Mouse (Mus musculus): ENCODE results near the gene Setd3. TPM values are rescaled to one million over a fixed set of nuclear protein-coding genes. Genes with fewer than 3 reads are reported as not detected.

Gene Setd3
- polyA plus RNA-seq, 1 experiment from 2014 or later, result 103 TPM

- ATAC-seq (ENCODE audit: insufficient number of reproducible peaks, insufficient read depth, low FRiP score, low TSS enrichment), result no peak
- no peaks in the 10 kb centered on the region for H3K27me3 ChIP-seq
- no peak overlapping the region for H3K4me2 ChIP-seq (replicated peaks)
- peaks cover 10% of the 10 kb centered on the region; the same call in 1 of the 2 replicates for H3K4me1 ChIP-seq
- H3K27ac ChIP-seq, result no peak overlapping the region
- no peak overlapping the region for H3K9ac ChIP-seq
- no peak overlapping the region for H3K4me3 ChIP-seq
- no peaks in the 10 kb centered on the region for H3K9me3 ChIP-seq
- H3K36me3 ChIP-seq, result no peaks in the 10 kb centered on the region
Observed at GRCm38 (mm10) chr12:108171336-108171735, 7.8 kb downstream of the Setd3 start.

DNA sequence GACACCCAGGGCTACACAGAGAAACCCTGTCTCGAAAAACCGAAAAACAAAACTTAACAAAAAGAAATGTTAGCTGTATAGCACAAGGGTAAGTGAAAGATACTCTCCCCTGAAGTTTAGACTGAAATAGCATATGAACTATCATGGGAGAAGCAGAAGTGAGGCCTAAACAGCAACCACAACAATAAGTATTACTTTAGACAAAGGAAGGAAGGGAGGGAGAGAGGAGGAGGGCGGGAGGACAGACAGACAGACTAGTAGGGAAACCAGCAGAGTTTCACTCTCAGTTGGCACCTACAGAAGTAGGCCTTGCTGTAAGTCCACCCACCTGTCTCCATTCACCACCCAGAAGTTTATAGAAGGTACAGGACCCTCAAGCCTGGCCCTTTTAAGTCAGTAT lies 8.6 kb downstream of the Setd3 start:
- no peak overlapping the region for H3K4me2 ChIP-seq (replicated peaks)
- H3K4me3 ChIP-seq, result no peak overlapping the region
- H3K9me3 ChIP-seq, result no peaks in the 10 kb centered on the region
- no peaks in the 10 kb centered on the region for H3K36me3 ChIP-seq
- H3K27me3 ChIP-seq, result no peaks in the 10 kb centered on the region
- no peak overlapping the region for H3K27ac ChIP-seq
- peaks cover 7% of the 10 kb centered on the region; the same call in 1 of the 2 replicates for H3K4me1 ChIP-seq
- no peak overlapping the region for H3K9ac ChIP-seq
- WGBS, result 87% methylated on average over 3 of the region's 3 CpGs
- no peak for ATAC-seq (ENCODE audit: insufficient number of reproducible peaks, insufficient read depth, low FRiP score, low TSS enrichment)

DNA sequence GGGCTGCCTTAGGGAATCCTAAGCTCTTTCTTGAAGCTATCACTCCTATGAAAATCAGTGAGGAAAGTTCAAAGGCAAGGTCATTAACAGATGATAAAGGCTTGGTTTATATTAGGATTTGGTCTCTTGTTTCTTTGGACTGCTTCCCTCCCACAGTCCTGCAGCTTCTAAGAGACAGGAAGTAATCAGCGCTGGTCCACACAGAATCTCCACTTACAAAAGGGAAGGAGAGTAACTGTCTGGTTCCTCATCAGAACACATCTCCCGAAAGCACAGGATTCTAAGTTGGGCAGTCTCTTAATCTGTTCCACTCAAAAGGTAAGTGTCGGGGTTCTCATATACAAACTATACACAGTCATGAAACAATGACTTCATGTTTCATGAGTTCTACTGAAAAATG lies 10.2 kb downstream of the Setd3 start:
- Histone ChIP-seq H3K9ac (no peak overlapping the region), H3K27me3 (no peaks in the 10 kb centered on the region), H3K4me1 (peaks cover 7% of the 10 kb centered on the region; the same call in 1 of the 2 replicates), H3K27ac (no peak overlapping the region), H3K4me2 (replicated peaks) (no peak overlapping the region), H3K4me3 (no peak overlapping the region), H3K9me3 (no peaks in the 10 kb centered on the region), H3K36me3 (0 out of 2 replicates have a peak, but pooled peaks cover 4% of the 10 kb centered on the region)
- ATAC-seq (ENCODE audit: insufficient number of reproducible peaks, insufficient read depth, low FRiP score, low TSS enrichment), result no peak
- 74% methylated on average over 3 of the region's 3 CpGs for WGBS

DNA sequence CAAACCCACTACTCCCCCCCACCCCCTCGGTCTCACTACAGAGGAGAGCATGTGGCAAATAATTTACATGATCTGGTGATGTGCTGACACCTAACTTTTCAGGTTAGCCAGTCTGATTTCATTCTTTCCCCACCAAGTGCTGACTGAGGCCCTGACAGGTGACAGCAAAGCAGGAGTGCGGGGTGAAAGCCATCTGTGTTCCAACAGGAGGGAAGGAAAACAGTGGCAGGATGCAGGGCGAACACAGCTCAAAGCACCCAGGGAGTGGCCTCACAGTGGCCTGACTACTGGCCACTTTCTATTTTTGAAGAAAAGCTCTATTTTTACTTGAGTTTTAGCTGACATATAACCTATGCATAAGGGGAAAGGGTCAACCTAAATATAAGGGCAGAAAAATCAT lies 15.4 kb downstream of the Setd3 start:
- Histone ChIP-seq H3K4me1 (no peaks in the 10 kb centered on the region), H3K9me3 (no peaks in the 10 kb centered on the region), H3K4me3 (no peak overlapping the region), H3K27me3 (no peaks in the 10 kb centered on the region), H3K27ac (no peak overlapping the region), H3K4me2 (replicated peaks) (no peak overlapping the region), H3K36me3 (peaks cover 36% of the 10 kb centered on the region), H3K9ac (no peak overlapping the region)
- WGBS, result 94% methylated on average over 3 of the region's 3 CpGs
- ATAC-seq (ENCODE audit: insufficient number of reproducible peaks, insufficient read depth, low FRiP score, low TSS enrichment), result no peak

DNA sequence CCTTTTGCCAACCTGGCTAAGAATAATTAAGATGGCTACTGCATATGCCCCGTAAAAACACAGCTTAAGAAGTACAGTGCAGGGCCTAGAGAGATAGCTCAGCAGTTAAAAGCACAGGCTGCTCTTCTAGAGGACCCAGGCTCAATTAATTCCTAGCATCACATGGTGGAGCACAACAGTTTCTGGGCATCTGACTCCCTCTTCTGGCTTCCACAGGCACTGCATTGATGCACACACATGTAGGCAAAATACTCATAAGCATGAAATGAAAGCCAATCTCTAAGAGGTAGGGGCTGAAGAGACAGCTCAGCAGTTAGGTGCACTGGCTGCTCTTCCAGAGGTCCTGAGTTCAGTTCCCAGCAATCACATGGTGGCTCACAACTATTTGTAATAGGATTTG lies 17.1 kb downstream of the Setd3 start:
- 95% methylated on average over 1 of the region's 1 CpGs for WGBS
- H3K27me3 ChIP-seq, result no peaks in the 10 kb centered on the region
- no peaks in the 10 kb centered on the region for H3K4me1 ChIP-seq

DNA sequence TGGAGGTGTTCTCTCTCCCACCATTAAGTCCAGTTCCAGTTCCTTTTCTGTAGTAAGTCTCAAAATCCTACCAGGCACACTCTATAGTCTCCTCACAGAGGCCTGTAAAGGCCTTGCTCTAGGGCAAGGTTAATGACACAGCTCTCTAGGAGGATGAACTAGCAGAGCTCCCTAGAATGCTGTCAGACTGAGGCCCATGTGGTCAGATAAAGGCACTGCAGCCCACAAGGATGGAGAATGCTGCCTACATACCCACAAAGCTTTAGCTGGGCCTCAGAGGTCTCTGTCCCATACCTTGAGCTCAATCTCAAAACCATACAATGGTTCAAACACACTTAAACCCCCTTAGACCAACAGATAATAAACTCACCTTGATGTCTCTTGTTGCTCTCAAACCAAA lies 19.3 kb downstream of the Setd3 start:
- ATAC-seq (ENCODE audit: insufficient number of reproducible peaks, insufficient read depth, low FRiP score, low TSS enrichment), result no peak
- no peak overlapping the region for H3K27ac ChIP-seq
- no peaks in the 10 kb centered on the region for H3K27me3 ChIP-seq
- no peaks in the 10 kb centered on the region for H3K9me3 ChIP-seq
- H3K4me2 ChIP-seq (replicated peaks), result no peak overlapping the region
- no peak overlapping the region for H3K9ac ChIP-seq
- no peaks in the 10 kb centered on the region for H3K4me1 ChIP-seq
- H3K4me3 ChIP-seq, result no peak overlapping the region
- peaks cover 48% of the 10 kb centered on the region for H3K36me3 ChIP-seq

More for the DNA sequence above, 17.1 kb downstream of the Setd3 start:
- no peak for ATAC-seq (ENCODE audit: insufficient number of reproducible peaks, insufficient read depth, low FRiP score, low TSS enrichment)
- Histone ChIP-seq H3K36me3 (peaks cover 36% of the 10 kb centered on the region), H3K9ac (no peak overlapping the region), H3K27ac (no peak overlapping the region), H3K4me2 (replicated peaks) (no peak overlapping the region), H3K4me3 (no peak overlapping the region), H3K9me3 (no peaks in the 10 kb centered on the region)

DNA sequence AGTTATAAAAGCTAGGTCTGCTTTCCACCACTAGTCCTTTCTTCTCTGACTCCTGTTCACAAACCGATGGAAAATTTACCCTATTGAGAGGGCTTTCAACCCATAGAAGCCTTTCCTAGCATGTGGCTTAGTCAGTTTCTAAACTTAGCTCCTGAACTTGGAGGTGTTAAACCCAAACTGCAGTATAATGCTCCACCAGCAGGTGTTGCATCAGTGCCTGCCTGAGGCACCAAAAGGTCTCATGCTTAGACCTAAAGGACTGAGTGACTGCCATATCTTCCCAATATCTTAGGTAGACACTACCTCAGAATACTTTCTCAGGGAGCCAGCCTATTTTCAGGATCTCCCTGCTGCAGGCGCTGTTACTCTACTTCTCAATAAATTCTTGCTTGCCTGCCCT lies 26.4 kb downstream of the Setd3 start:
- 94% methylated on average over 2 of the region's 2 CpGs for WGBS
- no peaks in the 10 kb centered on the region for H3K4me1 ChIP-seq
- no peak for ATAC-seq (ENCODE audit: insufficient number of reproducible peaks, insufficient read depth, low FRiP score, low TSS enrichment)
- H3K4me2 ChIP-seq (replicated peaks), result no peak overlapping the region
- no peak overlapping the region for H3K27ac ChIP-seq
- no peaks in the 10 kb centered on the region for H3K27me3 ChIP-seq
- H3K4me3 ChIP-seq, result no peak overlapping the region
- H3K9ac ChIP-seq, result no peak overlapping the region
- peaks cover 35% of the 10 kb centered on the region for H3K36me3 ChIP-seq
- no peaks in the 10 kb centered on the region for H3K9me3 ChIP-seq

DNA sequence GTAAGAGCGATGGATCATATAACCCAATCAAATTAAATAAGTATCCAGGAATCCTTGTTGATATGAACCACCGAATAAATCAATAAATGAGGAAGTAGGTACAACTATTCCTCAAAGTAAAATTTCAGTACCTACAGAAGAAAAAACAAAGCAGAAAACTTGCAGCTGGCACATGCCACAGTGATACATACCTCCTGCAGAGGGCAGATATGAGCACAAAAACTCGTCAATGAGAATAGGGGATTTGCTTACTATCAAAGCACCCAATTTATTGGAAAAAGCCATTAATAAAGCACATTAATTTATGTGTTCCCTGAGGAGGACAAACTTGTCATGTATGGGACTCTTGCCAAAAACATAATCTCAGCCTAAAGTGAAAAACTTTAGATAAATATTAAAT lies 29.4 kb downstream of the Setd3 start:
- H3K27ac ChIP-seq, result no peak overlapping the region
- no peak for ATAC-seq (ENCODE audit: insufficient number of reproducible peaks, insufficient read depth, low FRiP score, low TSS enrichment)
- no peak overlapping the region for H3K4me3 ChIP-seq
- H3K36me3 ChIP-seq, result peaks cover 23% of the 10 kb centered on the region
- H3K27me3 ChIP-seq, result no peaks in the 10 kb centered on the region
- H3K9me3 ChIP-seq, result no peaks in the 10 kb centered on the region
- 75% methylated on average over 3 of the region's 3 CpGs for WGBS
- H3K9ac ChIP-seq, result no peak overlapping the region
- H3K4me1 ChIP-seq, result no peaks in the 10 kb centered on the region
- no peak overlapping the region for H3K4me2 ChIP-seq (replicated peaks)

GRCm38 (mm10) chr12:108145198-108145597 lies 33.9 kb downstream of the Setd3 start:
- no peak overlapping the region for H3K27ac ChIP-seq
- no peak overlapping the region for H3K4me2 ChIP-seq (replicated peaks)
- H3K4me3 ChIP-seq, result no peak overlapping the region
- no peaks in the 10 kb centered on the region for H3K27me3 ChIP-seq
- 97% methylated on average over 3 of the region's 3 CpGs for WGBS
- H3K36me3 ChIP-seq, result peaks cover 18% of the 10 kb centered on the region; the same call in 1 of the 2 replicates
- no peaks in the 10 kb centered on the region for H3K4me1 ChIP-seq
- H3K9ac ChIP-seq, result no peak overlapping the region
- ATAC-seq (ENCODE audit: insufficient number of reproducible peaks, insufficient read depth, low FRiP score, low TSS enrichment), result no peak
- no peaks in the 10 kb centered on the region for H3K9me3 ChIP-seq

DNA sequence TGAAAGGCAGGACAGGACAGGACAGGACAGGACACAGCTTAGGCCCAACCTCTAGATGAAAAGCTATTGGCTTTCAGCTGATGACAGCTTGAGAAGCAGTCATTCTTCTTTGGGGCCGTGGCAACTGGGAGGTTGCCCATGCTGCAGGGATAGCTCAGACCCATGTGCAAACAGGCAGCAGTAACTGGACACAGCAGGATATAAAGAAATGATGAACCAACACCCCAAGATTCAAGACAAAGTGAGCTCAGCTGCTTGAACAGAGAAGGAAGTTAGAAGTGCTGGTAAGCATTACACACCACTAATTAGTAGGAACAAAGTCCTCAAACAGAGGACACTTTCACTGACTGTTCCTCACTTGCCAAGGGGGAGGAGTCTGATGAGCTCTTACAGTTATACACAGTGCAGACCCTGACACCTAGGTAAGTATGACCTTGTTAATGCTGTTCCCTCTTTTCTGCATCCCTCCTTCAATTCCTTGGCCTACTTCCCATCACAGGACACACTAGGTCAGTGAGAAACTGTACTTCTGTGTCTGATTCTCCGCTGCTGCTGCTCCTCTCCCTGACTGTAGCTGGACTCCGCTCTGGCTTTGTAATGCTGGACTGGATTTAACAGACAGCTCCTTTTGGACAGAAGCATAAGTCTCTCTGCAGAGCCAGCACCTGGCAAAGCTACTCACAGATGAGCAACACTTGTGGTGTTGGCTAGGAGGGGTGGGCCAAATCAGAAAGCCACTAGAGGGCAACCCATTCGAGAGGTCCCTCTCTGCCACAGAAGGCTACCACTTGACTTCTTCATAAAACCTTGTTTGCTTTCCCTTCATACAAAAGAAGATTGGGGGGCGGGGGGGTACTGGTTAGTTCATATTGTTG lies 35.3 kb downstream of the Setd3 start:
- Histone ChIP-seq H3K27me3 (no peaks in the 10 kb centered on the region), H3K4me1 (no peaks in the 10 kb centered on the region), H3K4me2 (replicated peaks) (no peak overlapping the region), H3K9me3 (no peaks in the 10 kb centered on the region), H3K9ac (no peak overlapping the region), H3K4me3 (no peak overlapping the region), H3K27ac (no peak overlapping the region), H3K36me3 (peaks cover 18% of the 10 kb centered on the region; the same call in 1 of the 2 replicates)
- ATAC-seq (ENCODE audit: insufficient number of reproducible peaks, insufficient read depth, low FRiP score, low TSS enrichment), result no peak
- 85% methylated on average over 5 of the region's 5 CpGs for WGBS

GRCm38 (mm10) chr12:108135610-108136208 lies 43.4 kb downstream of the Setd3 start:
- Histone ChIP-seq H3K4me2 (replicated peaks) (no peak overlapping the region), H3K27ac (no peak overlapping the region), H3K4me1 (no peaks in the 10 kb centered on the region), H3K9ac (no peak overlapping the region), H3K9me3 (no peaks in the 10 kb centered on the region), H3K27me3 (no peaks in the 10 kb centered on the region), H3K4me3 (no peak overlapping the region), H3K36me3 (peaks cover 17% of the 10 kb centered on the region; the same call in 1 of the 2 replicates)
- 78% methylated on average over 6 of the region's 6 CpGs for WGBS
- no peak for ATAC-seq (ENCODE audit: insufficient number of reproducible peaks, insufficient read depth, low FRiP score, low TSS enrichment)

- Histone ChIP-seq H3K36me3 (peaks cover 36% of the 10 kb centered on the region; the same call in 1 of the 2 replicates), H3K4me3 (no peak overlapping the region), H3K4me2 (replicated peaks) (no peak overlapping the region), H3K4me1 (no peaks in the 10 kb centered on the region), H3K9me3 (no peaks in the 10 kb centered on the region; the same call in 1 of the 2 replicates), H3K27ac (no peak overlapping the region), H3K27me3 (no peaks in the 10 kb centered on the region), H3K9ac (no peak overlapping the region)
- no peak for ATAC-seq (ENCODE audit: insufficient number of reproducible peaks, insufficient read depth, low FRiP score, low TSS enrichment)
- WGBS, result 70% methylated on average over 2 of the region's 2 CpGs
Observed at GRCm38 (mm10) chr12:108133181-108133580, 45.9 kb downstream of the Setd3 start.

Measured in embryonic facial prominence, embryonic 12.5 days (tissue).